Mouse (Mus musculus) liver, embryonic 12.5 days (tissue): ENCODE results near the gene Adam17. TPM values are rescaled to one million over a fixed set of nuclear protein-coding genes. Genes with fewer than 3 reads are reported as not detected.

Experiments used
- ATAC-seq: fragments of 200-750 bp; cut with Nextera tagmentation; 2 replicates; pipeline ENCODE4 v1.8.0; 2017; ENCODE audit warnings: moderate number of reproducible peaks, mild to moderate bottlenecking, moderate library complexity
- H3K27ac ChIP-seq: fragments of 300-500 bp; sonication (generic); 2 replicates; pipeline ENCODE4 v1.5.1; 2016; ENCODE audit warnings: mild to moderate bottlenecking
- H3K27me3 ChIP-seq: fragments of 300-500 bp; sonication (generic); replicated peaks from 2 replicates; pipeline ENCODE4 v1.6.1; 2016; ENCODE audit warnings: mild to moderate bottlenecking, moderate library complexity
- H3K36me3 ChIP-seq: fragments of 300-500 bp; sonication (generic); 2 replicates; pipeline ENCODE4 v1.6.1; 2016; ENCODE audit warnings: mild to moderate bottlenecking, moderate library complexity
- H3K4me1 ChIP-seq: fragments of 300-500 bp; sonication (generic); 2 replicates; pipeline ENCODE4 v1.6.1; 2016
- H3K4me2 ChIP-seq: fragments of 300-500 bp; sonication (generic); 2 replicates; pipeline ENCODE4 v1.6.1; 2016; ENCODE audit warnings: mild to moderate bottlenecking, moderate library complexity
- H3K4me3 ChIP-seq: fragments of 300-500 bp; sonication (generic); 2 replicates; pipeline ENCODE4 v1.5.1; 2016; ENCODE audit warnings: mild to moderate bottlenecking, moderate library complexity
- H3K9ac ChIP-seq: fragments of 300-500 bp; sonication (generic); 2 replicates; pipeline ENCODE4 v1.6.1; 2016; ENCODE audit warnings: mild to moderate bottlenecking, moderate library complexity
- H3K9me3 ChIP-seq: fragments of 300-500 bp; sonication (generic); replicated peaks from 2 replicates; pipeline ENCODE4 v1.6.1; 2016; ENCODE audit warnings: mild to moderate bottlenecking, moderate library complexity
- WGBS: fragments of 180-500 bp; shearing (Covaris S2); methylation state at CpG from one replicate; pipeline ENCODE4 v1.1.7; 2016; ENCODE audit not compliant: insufficient replicate concordance; 5-methylcytosine and 5-hydroxymethylcytosine counted together
- polyA plus RNA-seq: library from polyadenylated mRNA; unstranded; fragments of >200 nt; fragmentation: Nextera tagmentation; extraction: Ambion mirVana; gene quantifications from 2 replicates; pipeline ENCODE4 v1.2.1, GENCODE M21; 2016

The Adam17 gene
- polyA plus RNA-seq, 1 experiment from 2014 or later: 24.9 TPM

DNA sequence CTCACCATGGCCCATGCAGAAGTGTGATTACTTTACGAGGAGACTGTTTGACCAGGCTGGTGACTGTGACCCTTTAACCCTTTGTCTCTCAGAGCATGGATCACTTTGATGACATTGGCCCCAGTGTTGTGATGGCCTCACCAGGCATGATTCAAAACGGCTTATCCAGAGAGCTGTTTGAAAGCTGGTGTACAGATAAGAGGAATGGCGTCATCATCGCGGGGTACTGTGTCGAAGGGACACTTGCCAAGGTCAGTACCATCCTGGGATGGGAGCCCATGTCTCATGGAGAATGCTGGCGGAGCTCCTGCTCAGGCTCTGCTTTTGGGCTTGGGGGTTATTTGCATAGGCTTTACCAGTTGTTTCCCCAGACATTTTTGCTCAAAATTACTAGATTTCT is 72.1 kb downstream of the Adam17 start:
- H3K4me3 ChIP-seq: no peak overlapping the region
- WGBS: 74% methylated on average over 7 of the region's 7 CpGs
- ATAC-seq: no peak
- H3K4me2 ChIP-seq: no peak overlapping the region
- H3K27ac ChIP-seq: no peak overlapping the region
- H3K9ac ChIP-seq: no peak overlapping the region
- H3K27me3 ChIP-seq: no peaks in the 10 kb centered on the region
- peaks cover 15% of the 10 kb centered on the region for H3K4me1 ChIP-seq
- H3K9me3 ChIP-seq: no peaks in the 10 kb centered on the region
- peaks cover 91% of the 10 kb centered on the region for H3K36me3 ChIP-seq

- WGBS: 86% methylated on average over 11 of the region's 11 CpGs
- Histone ChIP-seq H3K9me3 (no peaks in the 10 kb centered on the region), H3K27me3 (no peaks in the 10 kb centered on the region), H3K36me3 (peaks cover 91% of the 10 kb centered on the region), H3K9ac (no peak overlapping the region), H3K4me3 (no peak overlapping the region), H3K4me2 (no peak overlapping the region), H3K4me1 (peaks cover 15% of the 10 kb centered on the region), H3K27ac (no peak overlapping the region)
- ATAC-seq: no peak
These were observed 74.6 kb downstream of the Adam17 start for GRCm38 (mm10) chr12:21298856-21299255.

- no peak for ATAC-seq
- Histone ChIP-seq H3K4me3 (no peak overlapping the region), H3K4me2 (no peak overlapping the region), H3K27me3 (no peaks in the 10 kb centered on the region), H3K4me1 (peaks cover 30% of the 10 kb centered on the region), H3K9me3 (no peaks in the 10 kb centered on the region), H3K36me3 (peaks cover 63% of the 10 kb centered on the region), H3K27ac (no peak overlapping the region), H3K9ac (no peak overlapping the region)
- WGBS: 77% methylated on average over 6 of the region's 6 CpGs
These were observed 83.8 kb downstream of the Adam17 start for GRCm38 (mm10) chr12:21289651-21290050.

- ATAC-seq: no peak
- no peak overlapping the region for H3K4me3 ChIP-seq
- no peaks in the 10 kb centered on the region for H3K9me3 ChIP-seq
- no peak overlapping the region for H3K27ac ChIP-seq
- H3K27me3 ChIP-seq: no peaks in the 10 kb centered on the region
- 86% methylated on average over 3 of the region's 3 CpGs for WGBS
- no peak overlapping the region for H3K4me2 ChIP-seq
- peaks cover 55% of the 10 kb centered on the region for H3K36me3 ChIP-seq
- no peak overlapping the region for H3K9ac ChIP-seq
- H3K4me1 ChIP-seq: peaks cover 30% of the 10 kb centered on the region
These were observed 84.6 kb downstream of the Adam17 start for GRCm38 (mm10) chr12:21288716-21289395.

DNA sequence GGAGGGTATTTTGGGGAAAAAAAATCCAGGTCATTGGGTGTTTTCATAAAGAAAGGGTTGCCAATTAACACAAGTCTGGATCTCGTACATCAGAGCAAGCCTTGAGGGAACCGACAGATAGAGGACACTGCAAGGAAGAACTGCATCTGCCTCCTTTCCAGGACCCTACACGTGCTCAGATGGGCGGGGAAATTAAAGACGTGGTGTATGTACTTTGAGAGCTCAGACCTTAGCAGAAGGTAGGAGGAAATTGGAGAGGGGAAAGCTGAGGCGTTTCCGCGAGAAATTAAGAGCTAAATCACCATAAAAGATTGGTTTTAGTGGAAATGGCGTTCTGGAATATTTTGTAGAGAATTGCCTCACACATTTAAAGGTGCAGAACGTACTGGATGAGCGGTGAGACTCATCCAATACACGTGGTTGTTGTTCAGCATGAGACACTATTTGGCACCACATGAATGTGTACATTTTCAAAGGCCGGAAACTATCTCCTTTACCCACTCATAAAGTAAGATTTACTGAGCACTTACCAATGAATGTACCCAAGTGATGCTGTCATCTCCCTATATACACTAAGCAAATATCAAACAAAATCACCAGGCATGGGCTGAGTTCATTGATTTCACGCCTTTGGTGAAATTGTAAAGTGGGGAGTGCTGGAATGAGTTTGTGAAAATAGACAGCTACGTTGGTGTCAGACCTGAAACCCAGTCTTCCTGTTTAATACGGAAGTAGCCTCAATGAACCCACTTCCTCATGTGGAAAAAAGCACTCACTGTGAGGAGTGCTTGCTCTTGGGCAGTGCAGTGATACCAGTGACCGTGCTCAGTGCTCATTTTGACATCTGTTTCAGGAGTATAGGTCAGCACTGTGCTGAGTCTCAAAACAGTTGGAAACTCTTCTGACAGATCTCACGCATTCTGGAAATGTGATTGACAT is 86.5 kb downstream of the Adam17 start:
- no peak for ATAC-seq
- peak overlapping the region; percentile 82 for H3K27ac ChIP-seq
- H3K36me3 ChIP-seq: peaks cover 36% of the 10 kb centered on the region
- WGBS: 14% methylated on average over 18 of the region's 18 CpGs
- H3K9me3 ChIP-seq: no peaks in the 10 kb centered on the region
- H3K9ac ChIP-seq: peak overlapping the region; percentile 81
- peaks cover 30% of the 10 kb centered on the region for H3K4me1 ChIP-seq
- H3K4me3 ChIP-seq: peak overlapping the region; percentile 80
- no peaks in the 10 kb centered on the region for H3K27me3 ChIP-seq
- H3K4me2 ChIP-seq: peak overlapping the region; percentile 83

DNA sequence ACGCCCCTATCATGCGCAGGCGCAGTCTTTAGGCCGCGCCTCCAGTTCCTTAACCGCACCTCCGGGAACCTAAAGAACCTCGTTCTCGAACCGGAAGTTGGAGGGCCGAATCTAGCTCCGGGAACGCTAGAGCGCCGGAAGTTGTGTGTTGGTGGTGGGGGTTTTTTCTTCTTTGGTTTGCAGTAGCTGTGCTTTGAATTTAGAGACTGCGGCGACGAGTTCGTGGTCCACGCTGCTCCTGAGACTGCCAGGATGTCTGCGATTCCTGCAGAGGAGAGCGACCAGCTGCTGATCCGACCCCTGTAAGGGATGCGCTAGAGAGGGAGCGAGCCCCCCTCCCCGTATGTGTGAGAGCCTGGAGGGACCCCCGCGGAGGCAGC is 87.2 kb downstream of the Adam17 start, which contains the start of gene Itgb1bp1:
Itgb1bp1 (minus strand) TSS at position 42 of the 380 bp plus-strand sequence.
- Histone ChIP-seq H3K9me3 (no peaks in the 10 kb centered on the region), H3K4me1 (peaks cover 30% of the 10 kb centered on the region), H3K27me3 (no peaks in the 10 kb centered on the region), H3K36me3 (peaks cover 29% of the 10 kb centered on the region), H3K9ac (peak within 1 kb of the TSS; percentile 82), H3K4me3 (peak within 1 kb of the TSS; percentile 80), H3K4me2 (peak within 1 kb of the TSS; percentile 83), H3K27ac (peak within 1 kb of the TSS; percentile 82)
- ATAC-seq: peak; percentile 92
- WGBS: under 1% methylated on average over 28 of the region's 28 CpGs

- Histone ChIP-seq H3K9me3 (no peaks in the 10 kb centered on the region), H3K4me2 (peak overlapping the region; percentile 83), H3K27ac (peak overlapping the region; percentile 78), H3K9ac (peak overlapping the region; percentile 82), H3K36me3 (peaks cover 23% of the 10 kb centered on the region), H3K4me1 (peaks cover 30% of the 10 kb centered on the region), H3K4me3 (peak overlapping the region; percentile 80), H3K27me3 (no peaks in the 10 kb centered on the region)
- peak; percentile 80 for ATAC-seq
- under 1% methylated on average over 47 of the region's 47 CpGs for WGBS
These were observed 87.8 kb downstream of the Adam17 start for GRCm38 (mm10) chr12:21285508-21286242.

GRCm38 (mm10) chr12:21284761-21285441 is 88.5 kb downstream of the Adam17 start, which contains the start of gene Cpsf3:
Gene Cpsf3 (plus strand): TSS chr12:21285391.
- ATAC-seq: no peak

GRCm38 (mm10) chr12:21277352-21277864 is 96.0 kb downstream of the Adam17 start:
- H3K4me3 ChIP-seq: no peak overlapping the region
- 48% methylated on average over 1 of the region's 1 CpGs for WGBS

More at GRCm38 (mm10) chr12:21284761-21285441, 88.5 kb downstream of the Adam17 start, which contains the start of gene Cpsf3:
- Histone ChIP-seq H3K36me3 (peaks cover 16% of the 10 kb centered on the region), H3K4me1 (peaks cover 30% of the 10 kb centered on the region), H3K27ac (peak within 1 kb of the TSS; percentile 82), H3K4me2 (peak within 1 kb of the TSS; percentile 83), H3K9me3 (no peaks in the 10 kb centered on the region), H3K27me3 (no peaks in the 10 kb centered on the region), H3K9ac (peak within 1 kb of the TSS; percentile 82), H3K4me3 (peak within 1 kb of the TSS; percentile 80)
- 47% methylated on average over 11 of the region's 11 CpGs for WGBS

DNA sequence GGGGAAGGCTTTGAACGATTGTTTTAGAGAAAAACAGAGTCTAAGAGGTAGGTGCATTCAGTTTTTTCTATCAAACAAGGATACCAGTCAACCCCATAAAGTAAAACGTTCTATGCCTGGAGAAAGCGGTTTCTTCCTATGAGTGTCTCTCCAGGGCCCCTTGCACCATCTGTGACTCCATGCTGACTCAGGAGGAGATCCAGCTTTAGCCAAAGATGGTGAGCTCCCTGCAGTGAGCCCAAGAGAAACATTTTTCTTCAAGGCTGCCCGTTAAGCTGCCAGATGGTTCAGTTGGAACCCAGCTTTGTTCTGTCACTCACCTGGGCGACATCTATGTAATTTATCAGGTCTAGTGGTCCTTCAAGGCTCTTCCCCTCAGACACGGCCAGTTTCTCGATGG is 99.0 kb downstream of the Adam17 start:
- H3K27me3 ChIP-seq: no peaks in the 10 kb centered on the region
- H3K9me3 ChIP-seq: no peaks in the 10 kb centered on the region
- no peaks in the 10 kb centered on the region for H3K4me1 ChIP-seq
- H3K27ac ChIP-seq: no peak overlapping the region
- no peak overlapping the region for H3K4me3 ChIP-seq
- H3K36me3 ChIP-seq: peaks cover 50% of the 10 kb centered on the region
- no peak for ATAC-seq
- H3K9ac ChIP-seq: no peak overlapping the region
- WGBS: 72% methylated on average over 7 of the region's 7 CpGs
- H3K4me2 ChIP-seq: no peak overlapping the region

More at GRCm38 (mm10) chr12:21277352-21277864, 96.0 kb downstream of the Adam17 start:
- no peaks in the 10 kb centered on the region for H3K9me3 ChIP-seq
- no peaks in the 10 kb centered on the region for H3K4me1 ChIP-seq
- no peak overlapping the region for H3K9ac ChIP-seq
- H3K27ac ChIP-seq: no peak overlapping the region
- H3K27me3 ChIP-seq: no peaks in the 10 kb centered on the region
- peaks cover 24% of the 10 kb centered on the region for H3K36me3 ChIP-seq
- ATAC-seq: no peak
- H3K4me2 ChIP-seq: no peak overlapping the region
